Mouse (Mus musculus): ENCODE data around the gene 4933430I17Rik. TPM values are rescaled to one million over a fixed set of nuclear protein-coding genes. Genes with fewer than 3 reads are reported as not detected.
"Not testable (repeated sequence)": the region's sequence is repeated elsewhere in the genome, so short reads cannot be mapped to it uniquely, and the experiment has no call there.

Gene 4933430I17Rik
- 0.20 and 0.37 TPM in 2 replicates for polyA plus RNA-seq (2015; fragmentation: Nextera tagmentation; extraction: Ambion mirVana)

- peaks cover 9% of the 10 kb centered on the region; the same call in 1 of the 2 replicates for H3K36me3 ChIP-seq
- peak within 1 kb of the TSS; percentile 94 for H3K27ac ChIP-seq
- H3K9ac ChIP-seq, result peak within 1 kb of the TSS; percentile 82
- H3K27me3 ChIP-seq, result no peaks in the 10 kb centered on the region
- H3K4me1 ChIP-seq (replicated peaks), result peaks cover 12% of the 10 kb centered on the region
- WGBS, result under 1% methylated on average over 59 of the region's 59 CpGs
- peak within 1 kb of the TSS; percentile 83 for H3K4me3 ChIP-seq
- ATAC-seq (replicated peaks; ENCODE audit: insufficient number of reproducible peaks, insufficient read depth, low FRiP score, low read depth), result peak; percentile 98
- no peaks in the 10 kb centered on the region for H3K9me3 ChIP-seq (replicated peaks)
- peak within 1 kb of the TSS; percentile 85 for H3K4me2 ChIP-seq
Observed at GRCm38 (mm10) chr4:62524651-62525488, at the start of gene 4933430I17Rik, which contains the start of gene Pole3. 4933430I17Rik (plus strand) TSS chr4:62525369. Pole3 (minus strand) TSS chr4:62525068.

GRCm38 (mm10) chr4:62475793-62476192 lies 49.4 kb upstream of the 4933430I17Rik start:
- peaks cover 12% of the 10 kb centered on the region; the same call in 1 of the 2 replicates for H3K27me3 ChIP-seq
- peaks cover 11% of the 10 kb centered on the region for H3K4me1 ChIP-seq (replicated peaks)
- 78% methylated on average over 6 of the region's 6 CpGs for WGBS
- no peak overlapping the region for H3K4me3 ChIP-seq
- H3K27ac ChIP-seq, result no peak overlapping the region
- H3K36me3 ChIP-seq, result no peaks in the 10 kb centered on the region
- no peaks in the 10 kb centered on the region for H3K9me3 ChIP-seq (replicated peaks)
- H3K4me2 ChIP-seq, result no peak overlapping the region
- no peak overlapping the region for H3K9ac ChIP-seq
- no peak for ATAC-seq (replicated peaks; ENCODE audit: insufficient number of reproducible peaks, insufficient read depth, low FRiP score, low read depth)

GRCm38 (mm10) chr4:62477542-62478244 lies 47.5 kb upstream of the 4933430I17Rik start:
- H3K9ac ChIP-seq, result no peak overlapping the region
- no peak for ATAC-seq (replicated peaks; ENCODE audit: insufficient number of reproducible peaks, insufficient read depth, low FRiP score, low read depth)
- H3K27me3 ChIP-seq, result peaks cover 12% of the 10 kb centered on the region; the same call in 1 of the 2 replicates
- no peaks in the 10 kb centered on the region for H3K9me3 ChIP-seq (replicated peaks)
- no peaks in the 10 kb centered on the region for H3K36me3 ChIP-seq
- no peak overlapping the region for H3K4me2 ChIP-seq
- H3K27ac ChIP-seq, result no peak overlapping the region
- H3K4me3 ChIP-seq, result no peak overlapping the region
- 75% methylated on average over 6 of the region's 6 CpGs for WGBS
- H3K4me1 ChIP-seq (replicated peaks), result peaks cover 11% of the 10 kb centered on the region

- H3K9ac ChIP-seq; H3K36me3 ChIP-seq; H3K9me3 ChIP-seq (replicated peaks); ATAC-seq (replicated peaks; ENCODE audit: insufficient number of reproducible peaks, insufficient read depth, low FRiP score, low read depth); H3K27ac ChIP-seq: not testable (repeated sequence)
- Histone ChIP-seq H3K4me3 (peak overlapping the region; percentile 47), H3K4me1 (replicated peaks) (peaks cover 11% of the 10 kb centered on the region), H3K4me2 (peak overlapping the region; percentile 86), H3K27me3 (peaks cover 12% of the 10 kb centered on the region; the same call in 1 of the 2 replicates)
- 13% methylated on average over 11 of the region's 11 CpGs for WGBS
Observed at GRCm38 (mm10) chr4:62479593-62479936, 45.6 kb upstream of the 4933430I17Rik start.

- H3K4me2 ChIP-seq, result peak within 1 kb of the TSS; percentile 86
- no peaks in the 10 kb centered on the region for H3K36me3 ChIP-seq
- peak; percentile 80 for ATAC-seq (replicated peaks; ENCODE audit: insufficient number of reproducible peaks, insufficient read depth, low FRiP score, low read depth)
- H3K4me1 ChIP-seq (replicated peaks), result peaks cover 11% of the 10 kb centered on the region
- peak within 1 kb of the TSS; percentile 47 for H3K4me3 ChIP-seq
- 3% methylated on average over 71 of the region's 71 CpGs for WGBS
- peak within 1 kb of the TSS; percentile 14; the same call in 1 of the 2 replicates for H3K9ac ChIP-seq
- H3K27ac ChIP-seq, result no peak within 1 kb of the TSS
- no peaks in the 10 kb centered on the region for H3K9me3 ChIP-seq (replicated peaks)
- H3K27me3 ChIP-seq, result peaks cover 12% of the 10 kb centered on the region; the same call in 1 of the 2 replicates
Observed at GRCm38 (mm10) chr4:62479937-62480708, 45.0 kb upstream of the 4933430I17Rik start, which contains the start of gene Bspry. Bspry (plus strand) TSS chr4:62480053.

- Histone ChIP-seq H3K4me3 (peak overlapping the region; percentile 47; the same call in 1 of the 2 replicates), H3K4me2 (peak overlapping the region; percentile 86; the same call in 1 of the 2 replicates), H3K27me3 (peaks cover 12% of the 10 kb centered on the region; the same call in 1 of the 2 replicates), H3K9me3 (replicated peaks) (no peaks in the 10 kb centered on the region), H3K4me1 (replicated peaks) (peaks cover 11% of the 10 kb centered on the region), H3K36me3 (no peaks in the 10 kb centered on the region), H3K9ac (no peak overlapping the region), H3K27ac (no peak overlapping the region)
- ATAC-seq (replicated peaks; ENCODE audit: insufficient number of reproducible peaks, insufficient read depth, low FRiP score, low read depth), result peak; percentile 21; the same call in 1 of the 2 replicates
- 42% methylated on average over 10 of the region's 10 CpGs for WGBS
Observed at GRCm38 (mm10) chr4:62480709-62481605, 44.2 kb upstream of the 4933430I17Rik start.

GRCm38 (mm10) chr4:62484928-62485327 lies 40.2 kb upstream of the 4933430I17Rik start:
- no peak for ATAC-seq (replicated peaks; ENCODE audit: insufficient number of reproducible peaks, insufficient read depth, low FRiP score, low read depth)
- H3K9me3 ChIP-seq (replicated peaks), result no peaks in the 10 kb centered on the region
- H3K27ac ChIP-seq, result no peak overlapping the region
- no peak overlapping the region for H3K4me2 ChIP-seq
- WGBS, result 72% methylated on average over 3 of the region's 3 CpGs
- no peaks in the 10 kb centered on the region for H3K36me3 ChIP-seq
- peaks cover 3% of the 10 kb centered on the region for H3K4me1 ChIP-seq (replicated peaks)
- no peaks in the 10 kb centered on the region; the same call in 1 of the 2 replicates for H3K27me3 ChIP-seq
- H3K4me3 ChIP-seq, result no peak overlapping the region
- H3K9ac ChIP-seq, result no peak overlapping the region

GRCm38 (mm10) chr4:62485450-62486161 lies 39.6 kb upstream of the 4933430I17Rik start:
- Histone ChIP-seq H3K27me3 (no peaks in the 10 kb centered on the region; the same call in 1 of the 2 replicates), H3K9ac (no peak overlapping the region), H3K4me2 (no peak overlapping the region), H3K4me3 (no peak overlapping the region), H3K9me3 (replicated peaks) (no peaks in the 10 kb centered on the region), H3K4me1 (replicated peaks) (no peaks in the 10 kb centered on the region), H3K36me3 (no peaks in the 10 kb centered on the region), H3K27ac (no peak overlapping the region)
- WGBS, result 75% methylated on average over 8 of the region's 8 CpGs
- ATAC-seq (replicated peaks; ENCODE audit: insufficient number of reproducible peaks, insufficient read depth, low FRiP score, low read depth), result no peak

GRCm38 (mm10) chr4:62486162-62486696 lies 38.9 kb upstream of the 4933430I17Rik start:
- H3K27me3 ChIP-seq, result no peaks in the 10 kb centered on the region; the same call in 1 of the 2 replicates
- no peak overlapping the region for H3K27ac ChIP-seq
- H3K36me3 ChIP-seq, result no peaks in the 10 kb centered on the region
- H3K4me1 ChIP-seq (replicated peaks), result no peaks in the 10 kb centered on the region
- no peak overlapping the region for H3K4me2 ChIP-seq
- no peak for ATAC-seq (replicated peaks; ENCODE audit: insufficient number of reproducible peaks, insufficient read depth, low FRiP score, low read depth)
- WGBS, result 91% methylated on average over 15 of the region's 15 CpGs
- H3K9me3 ChIP-seq (replicated peaks), result no peaks in the 10 kb centered on the region
- H3K4me3 ChIP-seq, result no peak overlapping the region
- no peak overlapping the region for H3K9ac ChIP-seq
